Mouse (Mus musculus): ENCODE data around the gene Rnf43. TPM values are rescaled to one million over a fixed set of nuclear protein-coding genes. Genes with fewer than 3 reads are reported as not detected.
A peak's percentile ranks its signal among the peaks of the same experiment; 100 is the strongest.

Rnf43 gene
- polyA plus RNA-seq, 1 experiment from 2014 or later, result 0.84 TPM

- WGBS, result 83% methylated on average over 7 of the region's 7 CpGs
- no peak for DNase-seq (ENCODE audit: low spot score)
Measured at GRCm38 (mm10) chr11:87758161-87758911, 95.8 kb downstream of the Rnf43 start.

GRCm38 (mm10) chr11:87758957-87759608 lies 96.6 kb downstream of the Rnf43 start:
- H3K9me3 ChIP-seq (ENCODE audit: control insufficient read depth, low read length), result no peaks in the 10 kb centered on the region

More at GRCm38 (mm10) chr11:87758161-87758911, 95.8 kb downstream of the Rnf43 start:
- ATAC-seq (ENCODE audit: low FRiP score), result no peak
- Histone ChIP-seq H3K27me3 (ENCODE audit: control insufficient read depth, insufficient read depth, low read length) (no peaks in the 10 kb centered on the region), H3K4me1 (replicated peaks; ENCODE audit: control insufficient read depth, insufficient read depth, low read length) (peaks cover 33% of the 10 kb centered on the region), H3K27ac (no peak overlapping the region), H3K36me3 (replicated peaks; ENCODE audit: control insufficient read depth, insufficient read depth) (no peaks in the 10 kb centered on the region), H3K4me3 (replicated peaks; ENCODE audit: low read length) (no peak overlapping the region), H3K9me3 (ENCODE audit: control insufficient read depth, low read length) (no peaks in the 10 kb centered on the region), H3K4me2 (replicated peaks) (no peak overlapping the region), H3K9ac (no peak overlapping the region)

GRCm38 (mm10) chr11:87759609-87760005 lies 97.1 kb downstream of the Rnf43 start:
- Histone ChIP-seq H3K4me1 (replicated peaks; ENCODE audit: control insufficient read depth, insufficient read depth, low read length) (peaks cover 33% of the 10 kb centered on the region), H3K9me3 (ENCODE audit: control insufficient read depth, low read length) (no peaks in the 10 kb centered on the region), H3K27me3 (ENCODE audit: control insufficient read depth, insufficient read depth, low read length) (no peaks in the 10 kb centered on the region), H3K4me2 (replicated peaks) (peak overlapping the region; percentile 94), H3K27ac (peak overlapping the region; percentile 89), H3K36me3 (replicated peaks; ENCODE audit: control insufficient read depth, insufficient read depth) (no peaks in the 10 kb centered on the region), H3K4me3 (replicated peaks; ENCODE audit: low read length) (peak overlapping the region; percentile 73; the same call in 1 of the 2 replicates), H3K9ac (peak overlapping the region; percentile 71)
- 6% methylated on average over 3 of the region's 3 CpGs for WGBS
- DNase-seq (ENCODE audit: low spot score), result no peak
- ATAC-seq (ENCODE audit: low FRiP score), result no peak

More at GRCm38 (mm10) chr11:87758957-87759608, 96.6 kb downstream of the Rnf43 start:
- no peak for ATAC-seq (ENCODE audit: low FRiP score)
- H3K9ac ChIP-seq, result no peak overlapping the region
- no peak overlapping the region for H3K4me2 ChIP-seq (replicated peaks)
- no peak overlapping the region for H3K4me3 ChIP-seq (replicated peaks; ENCODE audit: low read length)
- H3K27me3 ChIP-seq (ENCODE audit: control insufficient read depth, insufficient read depth, low read length), result no peaks in the 10 kb centered on the region
- DNase-seq (ENCODE audit: low spot score), result no peak
- H3K36me3 ChIP-seq (replicated peaks; ENCODE audit: control insufficient read depth, insufficient read depth), result no peaks in the 10 kb centered on the region
- peaks cover 33% of the 10 kb centered on the region for H3K4me1 ChIP-seq (replicated peaks; ENCODE audit: control insufficient read depth, insufficient read depth, low read length)
- H3K27ac ChIP-seq, result peak overlapping the region; percentile 89; the same call in 1 of the 2 replicates
- WGBS, result 73% methylated on average over 4 of the region's 4 CpGs

GRCm38 (mm10) chr11:87760301-87761081 lies 98.0 kb downstream of the Rnf43 start, which contains the start of gene Tspoap1:
Tspoap1 (plus strand) TSS chr11:87760541.
- Histone ChIP-seq H3K9ac (peak within 1 kb of the TSS; percentile 71), H3K27me3 (ENCODE audit: control insufficient read depth, insufficient read depth, low read length) (no peaks in the 10 kb centered on the region), H3K36me3 (replicated peaks; ENCODE audit: control insufficient read depth, insufficient read depth) (no peaks in the 10 kb centered on the region), H3K9me3 (ENCODE audit: control insufficient read depth, low read length) (no peaks in the 10 kb centered on the region), H3K27ac (peak within 1 kb of the TSS; percentile 89), H3K4me1 (replicated peaks; ENCODE audit: control insufficient read depth, insufficient read depth, low read length) (peaks cover 41% of the 10 kb centered on the region), H3K4me2 (replicated peaks) (peak within 1 kb of the TSS; percentile 94), H3K4me3 (replicated peaks; ENCODE audit: low read length) (peak within 1 kb of the TSS; percentile 73)
- 5% methylated on average over 23 of the region's 23 CpGs for WGBS
- ATAC-seq (ENCODE audit: low FRiP score) (peak; percentile 82), DNase-seq (ENCODE audit: low spot score) (peak; percentile 78)

GRCm38 (mm10) chr11:87761181-87761721 lies 98.7 kb downstream of the Rnf43 start:
- Histone ChIP-seq H3K9ac (peak overlapping the region; percentile 71), H3K27me3 (ENCODE audit: control insufficient read depth, insufficient read depth, low read length) (peaks cover 3% of the 10 kb centered on the region; the same call in 1 of the 2 replicates), H3K9me3 (ENCODE audit: control insufficient read depth, low read length) (no peaks in the 10 kb centered on the region), H3K36me3 (replicated peaks; ENCODE audit: control insufficient read depth, insufficient read depth) (peaks cover 5% of the 10 kb centered on the region), H3K27ac (peak overlapping the region; percentile 89; the same call in 1 of the 2 replicates), H3K4me3 (replicated peaks; ENCODE audit: low read length) (peak overlapping the region; percentile 73), H3K4me1 (replicated peaks; ENCODE audit: control insufficient read depth, insufficient read depth, low read length) (peaks cover 42% of the 10 kb centered on the region), H3K4me2 (replicated peaks) (peak overlapping the region; percentile 94)
- 62% methylated on average over 11 of the region's 11 CpGs for WGBS
- ATAC-seq (ENCODE audit: low FRiP score), result no peak
- no peak for DNase-seq (ENCODE audit: low spot score)

- peak overlapping the region; percentile 94 for H3K4me2 ChIP-seq (replicated peaks)
- peaks cover 3% of the 10 kb centered on the region; the same call in 1 of the 2 replicates for H3K27me3 ChIP-seq (ENCODE audit: control insufficient read depth, insufficient read depth, low read length)
- WGBS, result 75% methylated on average over 14 of the region's 14 CpGs
- peak overlapping the region; percentile 73 for H3K4me3 ChIP-seq (replicated peaks; ENCODE audit: low read length)
- no peak overlapping the region for H3K27ac ChIP-seq
- peaks cover 42% of the 10 kb centered on the region for H3K4me1 ChIP-seq (replicated peaks; ENCODE audit: control insufficient read depth, insufficient read depth, low read length)
- ATAC-seq (ENCODE audit: low FRiP score) (no peak), DNase-seq (ENCODE audit: low spot score) (no peak)
- H3K36me3 ChIP-seq (replicated peaks; ENCODE audit: control insufficient read depth, insufficient read depth), result peaks cover 9% of the 10 kb centered on the region
- peak overlapping the region; percentile 71 for H3K9ac ChIP-seq
- no peaks in the 10 kb centered on the region for H3K9me3 ChIP-seq (ENCODE audit: control insufficient read depth, low read length)
Measured at GRCm38 (mm10) chr11:87761806-87762701, 99.5 kb downstream of the Rnf43 start.

GRCm38 (mm10) chr11:87762702-87763385 lies 100.3 kb downstream of the Rnf43 start:
- H3K36me3 ChIP-seq (replicated peaks; ENCODE audit: control insufficient read depth, insufficient read depth), result peaks cover 17% of the 10 kb centered on the region
- peak overlapping the region; percentile 71 for H3K9ac ChIP-seq
- ATAC-seq (ENCODE audit: low FRiP score) (no peak), DNase-seq (ENCODE audit: low spot score) (no peak)
- no peaks in the 10 kb centered on the region for H3K9me3 ChIP-seq (ENCODE audit: control insufficient read depth, low read length)
- peak overlapping the region; percentile 94 for H3K4me2 ChIP-seq (replicated peaks)
- 38% methylated on average over 12 of the region's 12 CpGs for WGBS
- peaks cover 3% of the 10 kb centered on the region; the same call in 1 of the 2 replicates for H3K27me3 ChIP-seq (ENCODE audit: control insufficient read depth, insufficient read depth, low read length)
- peaks cover 42% of the 10 kb centered on the region for H3K4me1 ChIP-seq (replicated peaks; ENCODE audit: control insufficient read depth, insufficient read depth, low read length)
- H3K4me3 ChIP-seq (replicated peaks; ENCODE audit: low read length), result peak overlapping the region; percentile 73
- H3K27ac ChIP-seq, result peak overlapping the region; percentile 84
